Mouse (Mus musculus) brain, embryonic 14.5 days (tissue): ENCODE results near the gene Cinp. TPM values are rescaled to one million over a fixed set of nuclear protein-coding genes. Genes with fewer than 3 reads are reported as not detected.
A peak's percentile ranks its signal among the peaks of the same experiment; 100 is the strongest.
"Not testable (repeated sequence)": the region's sequence is repeated elsewhere in the genome, so short reads cannot be mapped to it uniquely, and the experiment has no call there.

ENCODE experiments used
- DNase-seq: peaks from one replicate; pipeline ENCODE4 v3.0.0-alpha.2; 2011; ENCODE audit warnings: low read depth
- CTCF ChIP-seq: fragments of 200-500 bp; IDR thresholded peaks from 2 replicates; pipeline ENCODE4 v1.5.1; 2012; ENCODE audit warnings: inconsistent platforms, mild to moderate bottlenecking, moderate library complexity, borderline replicate concordance; ENCODE audit not compliant: insufficient read depth, insufficient read length; ENCODE audit errors: extremely low read depth
- POLR2A ChIP-seq: fragments of 200-500 bp; IDR thresholded peaks from 2 replicates; pipeline ENCODE4 v1.6.1; 2012; ENCODE audit warnings: mild to moderate bottlenecking, inconsistent platforms, borderline replicate concordance; ENCODE audit not compliant: poor library complexity, insufficient read depth, insufficient read length, severe bottlenecking; ENCODE audit errors: extremely low read depth
- polyA plus RNA-seq: library from polyadenylated mRNA; depleted of rRNA; stranded (reverse); fragments of >200 nt; gene quantifications from 2 replicates; pipeline ENCODE4 v1.2.3, GENCODE M21; 2012

Gene Cinp
- polyA plus RNA-seq, 1 experiment, result 70.0 TPM

DNA sequence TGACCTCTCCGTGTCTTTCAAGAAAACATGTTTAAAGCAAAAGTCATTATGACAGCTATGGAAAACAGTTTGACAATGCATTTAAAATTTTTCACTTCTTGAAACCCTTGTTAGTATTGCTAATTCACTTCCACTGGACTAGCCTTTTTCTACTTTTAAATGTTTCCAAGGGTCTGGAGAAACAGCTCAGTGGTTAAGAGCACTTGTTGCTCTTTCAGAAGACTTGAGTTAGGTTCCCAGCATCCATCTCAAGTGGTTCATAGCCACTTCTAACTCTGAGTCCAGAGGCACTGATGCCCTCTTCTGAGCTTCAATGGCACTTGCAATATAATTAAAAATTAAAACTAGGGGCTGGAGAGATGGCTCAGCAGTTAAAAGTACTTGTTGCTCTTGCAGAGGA lies 2.9 kb upstream of the Cinp start:
- no peak for DNase-seq
- TF ChIP-seq POLR2A (no peak), CTCF (no peak)

DNA sequence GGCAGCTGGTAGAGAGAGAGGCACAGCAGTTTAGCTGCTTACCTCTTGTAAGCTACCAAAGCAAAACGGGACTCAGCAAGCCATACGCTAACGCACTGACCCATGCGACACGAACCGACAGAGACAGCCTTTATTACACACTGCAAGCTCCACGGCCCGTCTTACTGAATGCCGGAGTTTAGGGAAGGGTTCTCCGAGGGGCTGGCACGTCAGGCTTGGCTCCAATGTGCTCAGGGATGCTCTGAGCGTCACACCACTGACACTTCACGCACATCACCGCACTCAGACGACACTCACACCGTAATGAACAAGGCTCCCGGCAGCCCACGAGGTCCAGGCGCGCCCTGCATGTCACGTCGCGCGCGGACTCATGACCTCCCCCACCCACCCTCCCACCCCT lies 339 bp downstream of the Cinp start:
- no peak for TF ChIP-seq POLR2A
- TF ChIP-seq CTCF, result no peak
- DNase-seq, result no peak

DNA sequence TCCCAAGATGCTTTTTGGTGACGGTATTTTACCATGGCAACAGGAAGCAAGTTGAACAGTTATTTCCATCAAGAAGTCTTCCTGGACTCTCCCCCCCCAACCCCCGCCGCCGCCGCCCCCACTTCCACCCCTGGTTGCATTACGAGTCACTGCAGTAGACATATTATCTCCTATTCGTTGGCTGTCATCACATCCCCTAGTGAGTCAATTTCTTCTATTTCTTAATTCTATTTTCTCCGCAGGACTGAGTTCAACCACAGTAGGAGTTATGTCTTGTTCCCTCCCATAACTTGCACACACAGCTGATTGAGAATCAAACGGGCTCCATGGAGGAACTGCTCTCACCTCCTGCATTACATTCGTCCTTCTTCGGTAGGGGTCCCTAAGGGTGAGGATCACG lies 839 bp downstream of the Cinp start:
- TF ChIP-seq CTCF (no peak), POLR2A (no peak)
- no peak for DNase-seq

DNA sequence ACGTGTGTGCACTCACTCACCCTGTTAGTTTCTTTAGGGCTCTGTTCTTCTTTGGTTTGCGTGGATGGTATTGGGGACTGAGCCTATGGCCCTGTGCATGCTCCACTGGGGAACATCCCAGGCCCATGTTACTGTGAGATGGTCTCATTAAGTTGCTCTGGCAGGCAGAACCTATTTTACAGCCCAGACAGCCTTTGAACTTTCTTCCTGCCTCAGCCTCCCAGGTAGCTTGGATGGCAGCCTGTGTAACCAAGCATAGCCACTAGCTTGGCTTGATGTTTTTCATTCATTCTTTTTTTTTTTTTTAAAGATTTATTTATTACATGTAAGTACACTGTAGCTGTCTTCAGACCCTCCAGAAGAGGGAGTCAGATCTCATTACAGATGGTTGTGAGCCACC lies 3.7 kb downstream of the Cinp start:
- TF ChIP-seq POLR2A (no peak), CTCF (no peak)
- DNase-seq, result no peak

DNA sequence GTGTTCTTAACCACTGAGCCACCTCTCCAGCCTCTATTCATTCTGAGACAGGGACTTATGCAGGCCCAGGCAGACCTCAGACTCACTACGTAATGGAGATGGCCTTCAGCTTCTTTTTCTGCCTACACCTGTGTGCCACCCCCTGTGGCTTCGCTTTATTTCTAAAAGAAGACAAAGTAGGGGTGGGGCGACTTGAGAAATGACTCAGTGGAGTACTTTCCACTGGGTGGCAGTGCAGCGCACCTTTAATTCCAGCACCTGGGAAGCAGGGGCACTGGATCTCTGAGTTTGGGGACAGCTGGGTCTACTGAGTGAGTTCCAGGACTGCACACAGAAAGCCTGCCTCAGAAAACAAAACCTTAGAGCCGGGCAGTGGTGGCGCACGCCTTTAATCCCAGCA lies 6.7 kb downstream of the Cinp start:
- DNase-seq, result no peak
- TF ChIP-seq CTCF (peak; percentile 14; the same call in 1 of the 2 replicates), POLR2A (no peak)

DNA sequence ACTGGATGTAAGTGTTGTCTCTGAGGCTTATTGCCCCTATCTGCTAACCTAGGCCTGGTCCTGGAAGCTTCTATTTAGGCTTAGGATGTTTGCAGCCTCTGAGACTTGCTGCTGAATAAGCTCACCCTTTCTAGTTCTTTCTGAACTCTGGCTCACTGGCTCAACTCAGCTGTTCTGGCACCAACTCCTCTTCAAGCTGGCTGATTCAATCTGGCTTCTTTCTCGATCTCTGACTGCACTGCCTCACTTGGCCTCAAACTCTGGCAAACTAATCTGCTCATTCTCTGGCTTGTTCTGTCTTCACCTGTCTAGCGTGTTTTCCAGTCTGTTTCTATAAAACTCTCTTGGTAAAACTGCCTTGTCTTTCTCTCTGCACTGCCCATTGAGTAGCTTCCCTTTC lies 13.6 kb downstream of the Cinp start:
- TF ChIP-seq POLR2A (no peak), CTCF (no peak)
- DNase-seq, result no peak

DNA sequence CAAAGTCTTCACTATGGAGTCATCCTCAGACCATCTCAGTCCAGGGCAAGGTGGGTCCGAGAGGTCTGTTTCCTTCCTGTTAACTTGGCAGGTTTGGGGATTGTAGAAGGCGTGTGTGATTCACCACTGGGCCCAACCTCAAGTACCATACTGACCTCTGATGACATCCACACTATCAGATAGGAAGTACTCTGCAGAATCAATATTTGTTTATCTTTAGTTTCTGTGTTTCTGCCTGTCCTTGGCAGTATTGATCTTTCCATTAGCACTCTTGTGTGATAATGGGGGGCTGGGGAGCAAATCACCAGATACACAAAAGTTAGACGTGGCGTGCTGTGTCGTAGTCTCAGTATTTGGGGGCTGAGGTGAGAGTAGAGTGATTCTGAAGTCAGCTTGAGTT lies 17.7 kb downstream of the Cinp start:
- DNase-seq, result no peak
- TF ChIP-seq POLR2A (no peak), CTCF (no peak)

DNA sequence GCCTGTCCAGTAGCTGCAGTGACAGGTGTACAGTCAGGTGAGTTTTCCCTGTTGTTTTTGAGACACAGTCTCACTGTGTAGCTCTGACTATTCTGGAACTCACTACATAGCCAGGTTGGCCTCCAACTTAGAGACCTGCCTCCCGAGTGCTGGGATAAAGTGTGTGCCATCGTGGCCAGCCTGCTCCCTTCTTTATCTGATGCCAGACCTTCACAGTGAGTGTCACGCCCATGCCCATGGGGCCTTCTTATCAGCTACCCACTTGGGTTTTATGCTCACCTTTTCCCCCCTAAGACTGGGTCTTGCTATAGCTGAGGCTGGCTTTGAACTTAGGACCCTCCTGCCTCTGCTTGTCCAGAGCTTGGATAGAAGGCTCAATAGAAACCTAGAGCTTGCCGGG lies 18.8 kb downstream of the Cinp start:
- no peak for DNase-seq
- TF ChIP-seq CTCF, result no peak
- TF ChIP-seq POLR2A, result no peak

DNA sequence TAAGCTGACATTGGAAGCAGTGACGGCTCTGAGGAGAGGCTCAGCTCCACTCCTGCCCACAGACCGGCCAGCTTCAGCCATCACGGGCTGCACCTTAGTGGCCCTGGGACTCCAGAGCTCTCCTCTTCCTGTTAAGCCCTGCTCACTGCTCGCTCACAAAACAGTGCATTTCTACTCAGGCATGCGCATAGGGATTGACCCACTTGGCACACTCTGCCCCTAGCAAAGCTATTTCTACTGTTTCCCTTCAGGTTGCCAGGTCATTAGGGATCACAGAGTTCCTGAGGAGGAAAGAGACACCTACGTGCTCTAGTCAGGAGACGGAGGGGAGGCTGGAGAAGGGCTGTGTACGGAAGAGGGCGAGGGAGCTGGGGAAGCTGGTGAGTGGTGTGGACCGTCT lies 23.0 kb downstream of the Cinp start:
- DNase-seq, result no peak
- TF ChIP-seq POLR2A (no peak), CTCF (no peak)

DNA sequence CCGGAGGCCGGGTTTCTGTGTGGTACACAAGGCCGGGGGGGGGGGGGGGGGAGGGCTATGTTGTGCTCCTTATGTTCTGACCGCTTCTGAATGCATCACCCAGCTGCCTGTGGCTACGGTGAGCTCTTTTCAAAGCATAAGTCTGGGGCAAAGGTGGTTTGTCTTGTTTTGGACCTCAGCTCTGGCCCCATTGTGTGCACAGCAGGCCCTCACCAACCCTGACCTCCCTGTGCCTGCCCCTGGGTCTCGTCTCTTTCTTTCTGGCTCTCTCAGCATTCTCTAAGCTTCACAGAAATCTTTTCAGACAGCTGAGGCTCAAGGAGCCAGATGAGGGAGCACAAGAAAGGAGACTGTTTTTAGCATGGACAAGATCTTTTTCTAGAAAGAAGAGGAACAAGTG lies 23.4 kb downstream of the Cinp start:
- TF ChIP-seq CTCF, result no peak
- no peak for TF ChIP-seq POLR2A
- no peak for DNase-seq

DNA sequence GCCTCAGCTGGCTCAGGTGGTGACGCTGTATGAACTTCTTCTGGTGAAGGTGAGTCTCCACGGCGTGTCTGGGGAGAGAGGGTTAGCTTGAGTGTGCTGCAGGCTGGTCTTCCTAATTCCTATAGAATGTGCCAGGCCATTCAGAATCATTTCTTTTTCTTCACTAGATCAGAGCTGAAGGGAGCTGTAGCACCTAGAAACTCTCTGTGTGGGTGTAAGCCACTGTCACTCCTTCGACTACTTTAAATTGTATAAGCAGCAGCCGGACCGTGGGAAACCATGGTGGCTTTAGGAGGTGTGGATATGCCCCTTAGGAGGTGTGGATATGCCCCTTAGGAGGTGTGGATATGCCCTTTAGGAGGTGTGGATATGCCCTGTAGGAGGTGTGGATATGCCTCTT lies 24.9 kb downstream of the Cinp start:
- no peak for DNase-seq

DNA sequence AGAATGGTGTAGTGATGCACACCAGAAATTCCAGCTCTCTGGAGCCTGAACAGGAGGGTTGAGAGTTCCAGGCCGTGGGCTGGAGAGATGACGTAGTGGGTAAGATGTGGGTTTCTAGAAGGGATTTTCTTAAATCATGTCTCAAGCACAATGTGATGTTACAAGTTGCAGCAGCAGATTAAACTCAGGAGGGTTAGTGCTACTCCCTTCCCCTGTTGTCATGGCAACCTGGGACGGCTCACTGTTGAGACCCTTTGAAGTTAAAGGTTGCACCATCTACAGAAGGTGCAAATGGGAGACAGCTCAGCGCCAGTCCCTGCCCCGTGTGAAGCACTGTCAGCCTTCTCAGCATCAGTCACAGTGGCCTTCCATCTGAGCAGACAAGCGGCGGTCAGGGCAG lies 27.7 kb downstream of the Cinp start:
- peak; percentile 34 for DNase-seq
- TF ChIP-seq CTCF (no peak), POLR2A (no peak)

More for the DNA sequence above, 24.9 kb downstream of the Cinp start:
- TF ChIP-seq CTCF (no peak), POLR2A (no peak)

DNA sequence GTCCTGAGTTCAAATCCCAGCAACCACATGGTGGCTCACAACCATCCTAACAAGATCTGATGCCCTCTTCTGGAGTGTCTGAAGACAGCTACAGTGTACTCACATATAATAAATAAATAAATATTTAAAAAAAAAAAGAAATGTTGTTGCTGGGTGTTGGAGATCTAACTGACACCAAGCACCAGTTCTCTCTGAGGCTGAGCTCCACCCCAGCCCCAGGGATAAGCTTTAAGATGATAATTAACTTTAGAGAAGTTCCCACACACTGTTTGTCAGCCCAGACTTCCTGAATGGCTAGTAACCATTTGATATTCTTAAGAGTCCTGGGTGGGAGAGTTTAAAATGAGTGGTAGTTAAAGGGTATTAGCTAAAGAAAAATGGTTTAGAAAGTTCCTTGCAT lies 28.7 kb downstream of the Cinp start:
- no peak for TF ChIP-seq POLR2A
- TF ChIP-seq CTCF, result no peak
- no peak for DNase-seq

DNA sequence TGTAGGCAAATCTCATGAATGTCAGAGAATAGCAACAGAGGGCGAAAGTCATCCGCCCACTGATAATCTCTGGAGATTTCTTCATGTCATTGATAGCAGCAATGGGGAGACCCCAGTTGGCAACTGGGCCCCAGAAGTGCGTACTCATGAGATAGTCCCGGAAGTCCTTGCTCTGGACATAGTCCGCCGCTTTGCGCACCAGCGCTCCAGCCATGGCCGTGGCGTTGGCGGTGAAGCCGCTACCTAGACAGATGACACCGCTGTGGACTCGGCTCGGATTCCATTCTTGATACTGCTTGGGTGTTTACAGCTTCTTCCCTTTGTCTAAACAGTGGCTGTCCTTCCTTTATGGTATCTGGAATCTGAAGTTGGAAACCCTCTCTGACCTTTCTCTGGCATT lies 30.3 kb downstream of the Cinp start:
- DNase-seq, result not testable (repeated sequence)
